ENCODE assay signal across 8 mouse cellular contexts in the genomic region with DNA sequence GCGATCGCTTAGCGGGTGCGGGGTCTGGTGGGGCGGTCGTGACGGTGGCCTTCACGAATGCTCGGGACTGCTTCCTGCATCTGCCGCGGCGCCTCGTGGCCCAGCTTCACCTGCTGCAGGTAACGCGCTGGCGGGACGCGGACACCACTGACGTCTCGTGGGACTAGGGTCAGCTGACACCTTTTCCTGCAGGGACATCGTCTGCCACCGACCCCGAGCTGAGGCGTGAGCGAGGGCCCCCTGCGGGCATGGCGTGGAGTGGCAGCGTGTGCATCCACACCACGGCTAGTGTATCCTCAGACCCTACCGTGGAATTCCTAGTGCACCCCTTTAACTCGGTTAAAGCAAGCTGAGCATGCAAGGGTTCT. TPM values are rescaled to one million over a fixed set of nuclear protein-coding genes. Genes with fewer than 3 reads are reported as not detected.
DNase-seq lines count a peak whose midpoint lies in the region; ATAC-seq and TF ChIP-seq lines count a peak whose summit lies in the region.

A gene (minus strand): TSS at position 187 of the 368 bp plus-strand sequence.

- H3K36me3 ChIP-seq in lung, embryonic 14.5 days (ENCODE audit: insufficient read depth) = peaks cover 9% of the 10 kb centered on the region

- DNase-seq in MN1 (ENCODE audit: low spot score) = peak; percentile 91
- DNase-seq in cerebellum, adult 8-10 months = peak; percentile 77
- peak; percentile 73 for DNase-seq in forelimb bud, embryonic 11.5 days (ENCODE audit: low read depth, low spot score)
- DNase-seq in heart, postnatal 4 days = peak; percentile 84
- DNase-seq in layer of hippocampus, adult 8-10 months (ENCODE audit: low spot score in 2 of 2) = peak; percentile 79 to 82
- peak; percentile 87 for DNase-seq in lung, embryonic 14.5 days
- peak; percentile 69 to 76 for DNase-seq in thymus, adult 18-20 months

- H3K4me1 ChIP-seq in lung, embryonic 14.5 days (ENCODE audit: insufficient read depth) = no peaks in the 10 kb centered on the region
- H3K4me1 ChIP-seq in olfactory bulb, adult 2 months (ENCODE audit: control insufficient read depth, insufficient read depth, low read length) = peaks cover 8% of the 10 kb centered on the region

- peak; percentile 83 for TF ChIP-seq CTCF in lung, embryonic 14.5 days (IDR thresholded peaks at IDR 0.05; ENCODE audit: low read depth)
- peak; percentile 42; the same call in 1 of the 2 replicates for TF ChIP-seq CTCF in olfactory bulb, adult 2 months (IDR thresholded peaks at IDR 0.05; ENCODE audit: insufficient read depth, low read depth, low read length)

- peak within 1 kb of the TSS; percentile 78 for H3K4me3 ChIP-seq in lung, embryonic 14.5 days (ENCODE audit: low read depth, low read length)
- peak within 1 kb of the TSS; percentile 89 for H3K4me3 ChIP-seq in olfactory bulb, adult 2 months (ENCODE audit: insufficient read depth, low read depth, low read length)

- peak within 1 kb of the TSS; percentile 74 for H3K4me2 ChIP-seq in lung, embryonic 14.5 days

- TF ChIP-seq POLR2A in olfactory bulb, adult 2 months (IDR thresholded peaks at IDR 0.05; ENCODE audit: insufficient read depth, low read depth, low read length) = no peak

- H3K9me3 ChIP-seq in lung, embryonic 14.5 days (ENCODE audit: low read depth, low read length) = no peaks in the 10 kb centered on the region

- under 1% methylated on average over 31 of the region's 31 CpGs for WGBS in lung, embryonic 14.5 days
- whole genome bisulfite sequencing in olfactory bulb, adult 2 months = under 1% methylated on average over 31 of the region's 31 CpGs

- peak within 1 kb of the TSS; percentile 33; the same call in 1 of the 2 replicates for H3K27ac ChIP-seq in lung, embryonic 14.5 days (ENCODE audit: low read depth)
- H3K27ac ChIP-seq in olfactory bulb, adult 2 months (ENCODE audit: insufficient read depth, low read depth, low read length) = peak within 1 kb of the TSS; percentile 60

- peak; percentile 88 for ATAC-seq in lung, embryonic 14.5 days (ENCODE audit: insufficient read depth)

- H3K27me3 ChIP-seq in lung, embryonic 14.5 days (ENCODE audit: insufficient read depth, low read length) = no peaks in the 10 kb centered on the region

- H3K9ac ChIP-seq in lung, embryonic 14.5 days = peak within 1 kb of the TSS; percentile 66

RNA-seq across cellular contexts. Expression of the gene that starts here (rescaled TPM):
- 1 to 10 TPM; 8.1 to 8.3 TPM for total RNA-seq in heart, postnatal 4 days (2021)
- total RNA-seq in layer of hippocampus, adult 8-10 months (2022) = 10 to 100 TPM; 13.4 to 17.5 (median 14.2) TPM
- 13.4 and 14.7 TPM in 2 replicates for polyA plus RNA-seq in lung, embryonic 14.5 days (2014; fragmentation: Nextera tagmentation; extraction: Ambion mirVana)
- not detected in 2 replicates for polyA plus RNA-seq in olfactory bulb, adult 2 months (2012; ENCODE audit: insufficient read depth, insufficient read length, low replicate concordance, missing spikeins)

Comparison
In these comparisons a context has a peak if more than half of its experiments do, and no peak if none do; other contexts are left out.
1. Peak in every context shown above with its lines: DNase-seq, ATAC-seq, H3K4me3 ChIP-seq and H3K27ac ChIP-seq.
2. RNA of the gene that starts here (polyA plus RNA-seq): 13.4 to 14.7 TPM in lung, embryonic 14.5 days; not detected in olfactory bulb, adult 2 months; every median in the first group is over 10 times any median in the second.